Mouse (Mus musculus) neural tube, embryonic 13.5 days (tissue): ENCODE results near the gene Epha3. TPM values are rescaled to one million over a fixed set of nuclear protein-coding genes. Genes with fewer than 3 reads are reported as not detected.

Experiments used
- ATAC-seq: fragments of 200-750 bp; cut with Nextera tagmentation; 2 replicates; pipeline ENCODE4 v1.8.0; 2017; ENCODE audit warnings: low read depth, mild to moderate bottlenecking, moderate TSS enrichment, moderate library complexity
- H3K27ac ChIP-seq: fragments of 300-500 bp; sonication (generic); replicated peaks from 2 replicates; pipeline ENCODE4 v1.5.1; 2015; ENCODE audit warnings: moderate library complexity, mild to moderate bottlenecking, inconsistent platforms
- H3K27me3 ChIP-seq: fragments of 300-500 bp; sonication (generic); 2 replicates; pipeline ENCODE4 v1.6.1; 2015; ENCODE audit warnings: mild to moderate bottlenecking, inconsistent platforms
- H3K36me3 ChIP-seq: fragments of 300-500 bp; sonication (generic); 2 replicates; pipeline ENCODE4 v1.6.1; 2015; ENCODE audit warnings: mild to moderate bottlenecking, inconsistent platforms
- H3K4me1 ChIP-seq: fragments of 300-500 bp; sonication (generic); replicated peaks from 2 replicates; pipeline ENCODE4 v1.6.1; 2015; ENCODE audit warnings: inconsistent platforms
- H3K4me2 ChIP-seq: fragments of 300-500 bp; sonication (generic); 2 replicates; pipeline ENCODE4 v1.6.1; 2015; ENCODE audit warnings: inconsistent platforms, mild to moderate bottlenecking, moderate library complexity
- H3K4me3 ChIP-seq: fragments of 300-500 bp; sonication (generic); 2 replicates; pipeline ENCODE4 v1.5.1; 2015; ENCODE audit warnings: mild to moderate bottlenecking, inconsistent platforms
- H3K9ac ChIP-seq: fragments of 300-500 bp; sonication (generic); 2 replicates; pipeline ENCODE4 v1.6.1; 2015; ENCODE audit warnings: moderate library complexity, mild to moderate bottlenecking, inconsistent platforms
- H3K9me3 ChIP-seq: fragments of 300-500 bp; sonication (generic); 2 replicates; pipeline ENCODE4 v1.6.1; 2016; ENCODE audit warnings: inconsistent platforms
- WGBS: fragments of 180-500 bp; shearing (Covaris S2); methylation state at CpG from one replicate; pipeline ENCODE4 v1.1.7; 2015; 5-methylcytosine and 5-hydroxymethylcytosine counted together
- polyA plus RNA-seq: library from polyadenylated mRNA; unstranded; fragments of >200 nt; fragmentation: Nextera tagmentation; extraction: Ambion mirVana; gene quantifications from 2 replicates; pipeline ENCODE4 v1.2.1, GENCODE M21; 2015

Epha3 gene
- polyA plus RNA-seq, 1 experiment from 2014 or later: 17.5 TPM

DNA sequence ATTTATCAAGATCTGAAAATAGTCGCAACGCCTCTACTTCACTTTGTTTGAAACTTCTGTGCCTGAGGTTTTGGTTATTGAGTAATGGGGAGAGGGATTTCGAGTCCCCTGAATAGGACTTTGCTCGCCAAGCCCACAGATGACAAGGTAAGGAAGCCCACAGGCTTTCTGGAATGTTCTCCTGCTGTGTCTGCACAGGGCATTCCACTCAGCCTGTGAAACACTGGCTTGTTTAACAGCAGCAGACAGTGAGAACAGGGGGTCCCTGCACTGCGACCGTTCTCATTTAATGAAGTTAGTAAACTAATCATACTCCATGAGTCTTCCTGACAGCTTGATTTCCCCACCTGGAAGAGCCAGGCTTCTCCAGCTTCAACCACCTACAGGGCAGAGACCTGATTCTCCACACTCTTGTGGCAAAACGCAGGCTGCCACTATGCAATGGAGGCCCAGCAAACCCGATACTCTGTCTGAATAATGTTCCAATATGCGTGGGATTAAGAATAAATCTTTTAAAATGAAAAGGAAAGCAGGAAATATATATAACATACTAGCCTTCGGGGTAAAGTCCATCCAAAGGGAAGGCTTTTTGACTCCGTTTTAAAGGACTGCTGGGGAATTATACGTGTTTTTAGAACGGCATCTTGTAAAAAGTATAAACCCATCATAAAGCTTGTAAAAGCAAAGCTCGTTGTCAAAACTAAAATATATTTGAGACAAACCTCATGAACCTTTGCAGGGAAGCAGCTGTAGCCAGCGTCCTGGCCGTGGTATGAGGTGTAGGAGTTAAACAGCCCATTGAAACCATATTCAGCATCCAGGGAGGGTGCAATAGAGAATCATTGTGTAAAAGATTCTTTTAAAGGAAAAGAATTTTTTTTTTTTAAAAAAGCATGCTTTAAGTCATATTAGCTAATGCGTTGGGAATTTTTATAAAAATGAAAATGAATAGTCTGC is 156.8 kb downstream of the Epha3 start:
- Histone ChIP-seq H3K4me1 (peaks cover 5% of the 10 kb centered on the region), H3K9me3 (no peaks in the 10 kb centered on the region), H3K4me3 (no peak overlapping the region), H3K27me3 (no peaks in the 10 kb centered on the region), H3K9ac (no peak overlapping the region), H3K27ac (no peak overlapping the region), H3K36me3 (no peaks in the 10 kb centered on the region), H3K4me2 (no peak overlapping the region)
- no peak for ATAC-seq
- 75% methylated on average over 17 of the region's 17 CpGs for WGBS

DNA sequence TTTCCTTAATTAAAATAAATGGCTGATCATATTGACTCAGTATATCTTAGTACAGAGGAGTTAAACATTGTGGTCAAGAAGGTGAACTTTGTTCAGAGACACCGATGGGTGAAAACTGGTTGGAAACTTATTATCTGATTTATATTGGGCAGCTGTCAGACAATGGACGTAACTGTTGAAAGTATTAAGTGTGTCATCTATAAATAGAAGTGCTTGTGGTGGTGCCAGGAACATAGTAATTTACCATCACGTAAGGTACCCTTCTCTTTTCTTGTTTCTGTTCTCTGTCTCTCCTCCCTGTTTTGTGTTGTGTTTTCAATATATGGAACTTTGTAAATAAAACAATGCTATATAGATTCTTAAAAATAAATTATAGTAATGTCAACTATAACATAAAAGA is 174.6 kb downstream of the Epha3 start:
- Histone ChIP-seq H3K9me3 (no peaks in the 10 kb centered on the region), H3K4me3 (no peak overlapping the region), H3K4me1 (no peaks in the 10 kb centered on the region), H3K27ac (no peak overlapping the region), H3K36me3 (no peaks in the 10 kb centered on the region), H3K4me2 (no peak overlapping the region), H3K9ac (no peak overlapping the region), H3K27me3 (no peaks in the 10 kb centered on the region)
- whole genome bisulfite sequencing: 67% methylated on average over 3 of the region's 3 CpGs
- no peak for ATAC-seq

DNA sequence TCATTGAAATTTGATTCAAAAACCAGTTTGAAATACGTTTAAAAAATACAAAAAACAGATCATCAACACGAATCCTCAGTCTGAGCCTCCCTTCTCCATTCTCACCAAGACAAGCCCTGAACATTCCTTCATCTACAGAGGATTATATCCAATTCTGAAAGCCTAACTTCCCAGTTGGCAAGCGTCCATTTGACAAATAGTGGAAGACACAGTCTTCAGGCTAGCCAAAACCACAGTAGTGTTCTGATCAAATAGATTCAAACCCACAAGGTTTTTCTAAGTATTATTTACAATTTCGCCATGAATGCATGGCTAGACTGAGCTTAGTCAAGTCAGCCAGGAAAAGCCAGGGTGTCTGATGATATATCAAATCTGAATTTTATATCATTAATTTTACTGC is 179.8 kb downstream of the Epha3 start:
- H3K36me3 ChIP-seq: no peaks in the 10 kb centered on the region
- H3K9me3 ChIP-seq: no peaks in the 10 kb centered on the region
- H3K4me3 ChIP-seq: no peak overlapping the region
- H3K9ac ChIP-seq: no peak overlapping the region
- H3K27me3 ChIP-seq: no peaks in the 10 kb centered on the region
- no peak for ATAC-seq
- 87% methylated on average over 4 of the region's 4 CpGs for WGBS
- no peaks in the 10 kb centered on the region for H3K4me1 ChIP-seq
- H3K27ac ChIP-seq: no peak overlapping the region
- H3K4me2 ChIP-seq: no peak overlapping the region

- Histone ChIP-seq H3K27ac (no peak overlapping the region), H3K4me3 (no peak overlapping the region), H3K9ac (no peak overlapping the region), H3K4me2 (no peak overlapping the region), H3K9me3 (no peaks in the 10 kb centered on the region), H3K27me3 (no peaks in the 10 kb centered on the region), H3K4me1 (peaks cover 6% of the 10 kb centered on the region; the same call in 1 of the 2 replicates), H3K36me3 (no peaks in the 10 kb centered on the region)
- WGBS: 40% methylated on average over 1 of the region's 1 CpGs
- no peak for ATAC-seq
These were observed 189.5 kb downstream of the Epha3 start for GRCm38 (mm10) chr16:63674426-63674825.

DNA sequence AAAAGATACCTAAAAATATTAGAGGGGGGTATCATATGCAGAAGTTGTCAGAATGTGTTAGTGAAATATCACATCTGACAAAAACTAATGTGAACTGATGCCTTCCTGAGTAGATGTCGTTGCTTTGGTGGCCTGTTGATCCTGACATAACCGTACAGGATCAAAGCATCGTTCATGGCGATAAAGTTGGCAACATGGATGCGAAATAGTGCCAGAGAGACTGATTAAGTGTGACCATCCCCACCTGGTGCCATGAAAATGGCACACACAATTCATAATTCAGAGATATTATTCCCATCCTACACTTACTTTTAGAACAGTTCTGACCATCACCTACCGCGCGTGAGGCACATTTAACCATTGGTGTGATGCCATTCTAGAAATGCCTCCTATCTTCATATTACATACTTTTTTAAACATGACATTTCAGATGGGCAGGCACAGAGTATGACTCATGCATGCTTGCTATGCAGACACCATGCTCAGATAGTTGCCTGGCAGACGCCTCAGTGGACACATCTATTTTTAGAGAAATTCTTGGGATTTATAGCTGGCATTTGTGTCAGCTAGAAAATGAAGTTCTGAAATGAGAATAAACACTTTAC is 190.6 kb downstream of the Epha3 start:
- Histone ChIP-seq H3K4me1 (peaks cover 6% of the 10 kb centered on the region; the same call in 1 of the 2 replicates), H3K36me3 (no peaks in the 10 kb centered on the region), H3K9me3 (no peaks in the 10 kb centered on the region), H3K4me3 (no peak overlapping the region), H3K9ac (no peak overlapping the region), H3K27ac (no peak overlapping the region), H3K4me2 (no peak overlapping the region), H3K27me3 (no peaks in the 10 kb centered on the region)
- 89% methylated on average over 9 of the region's 9 CpGs for WGBS
- no peak for ATAC-seq

DNA sequence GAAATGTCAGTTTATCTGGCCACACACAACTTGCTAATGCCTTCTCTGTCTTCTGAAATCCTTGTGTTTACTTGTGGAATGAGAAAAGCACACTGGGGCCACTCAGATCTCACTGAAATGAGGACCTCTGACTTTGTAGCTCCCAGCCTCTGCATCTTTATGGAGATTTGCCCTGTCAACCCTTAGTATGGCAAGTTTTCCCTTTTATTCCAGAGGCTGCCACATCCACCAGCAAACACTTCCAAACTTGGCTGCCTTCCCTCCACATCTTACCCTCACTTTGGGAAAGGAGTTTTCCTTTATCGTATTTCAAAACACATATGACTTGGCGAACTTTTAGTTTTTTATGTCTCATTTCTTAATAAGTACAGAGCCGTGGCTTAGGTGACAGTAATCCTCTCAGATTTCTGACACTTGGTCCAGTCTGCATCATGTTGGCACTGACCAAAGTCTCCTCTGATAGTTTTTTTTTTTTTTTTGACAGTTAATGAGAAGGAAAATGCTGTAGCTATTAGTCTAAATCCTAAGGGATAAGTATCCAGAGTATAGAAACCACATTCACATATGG is 198.0 kb downstream of the Epha3 start:
- Histone ChIP-seq H3K36me3 (no peaks in the 10 kb centered on the region), H3K4me1 (no peaks in the 10 kb centered on the region), H3K4me3 (no peak overlapping the region), H3K27me3 (no peaks in the 10 kb centered on the region; the same call in 1 of the 2 replicates), H3K9me3 (no peaks in the 10 kb centered on the region), H3K27ac (no peak overlapping the region), H3K4me2 (no peak overlapping the region), H3K9ac (no peak overlapping the region)
- no peak for ATAC-seq
- WGBS: 85% methylated on average over 3 of the region's 3 CpGs

GRCm38 (mm10) chr16:63658302-63658974 is 205.5 kb downstream of the Epha3 start:
- H3K27me3 ChIP-seq: peaks cover 5% of the 10 kb centered on the region; the same call in 1 of the 2 replicates
- no peak overlapping the region for H3K9ac ChIP-seq
- H3K4me1 ChIP-seq: peaks cover 12% of the 10 kb centered on the region
- no peaks in the 10 kb centered on the region for H3K36me3 ChIP-seq
- WGBS: 8% methylated on average over 4 of the region's 4 CpGs
- no peaks in the 10 kb centered on the region for H3K9me3 ChIP-seq
- no peak overlapping the region for H3K27ac ChIP-seq
- peak; percentile 92 for ATAC-seq
- H3K4me3 ChIP-seq: no peak overlapping the region
- no peak overlapping the region for H3K4me2 ChIP-seq

GRCm38 (mm10) chr16:63657743-63658142 is 206.2 kb downstream of the Epha3 start:
- 0 out of 2 replicates have a peak overlapping the region, but pooled peaks have one; percentile 24 for H3K27ac ChIP-seq
- peaks cover 12% of the 10 kb centered on the region for H3K4me1 ChIP-seq
- no peak overlapping the region for H3K9ac ChIP-seq
- H3K36me3 ChIP-seq: no peaks in the 10 kb centered on the region
- peaks cover 5% of the 10 kb centered on the region; the same call in 1 of the 2 replicates for H3K27me3 ChIP-seq
- no peak overlapping the region for H3K4me2 ChIP-seq
- no peaks in the 10 kb centered on the region for H3K9me3 ChIP-seq
- 0 out of 2 replicates have a peak, but pooled peaks have one; percentile 20 for ATAC-seq
- 21% methylated on average over 2 of the region's 2 CpGs for WGBS
- no peak overlapping the region for H3K4me3 ChIP-seq

DNA sequence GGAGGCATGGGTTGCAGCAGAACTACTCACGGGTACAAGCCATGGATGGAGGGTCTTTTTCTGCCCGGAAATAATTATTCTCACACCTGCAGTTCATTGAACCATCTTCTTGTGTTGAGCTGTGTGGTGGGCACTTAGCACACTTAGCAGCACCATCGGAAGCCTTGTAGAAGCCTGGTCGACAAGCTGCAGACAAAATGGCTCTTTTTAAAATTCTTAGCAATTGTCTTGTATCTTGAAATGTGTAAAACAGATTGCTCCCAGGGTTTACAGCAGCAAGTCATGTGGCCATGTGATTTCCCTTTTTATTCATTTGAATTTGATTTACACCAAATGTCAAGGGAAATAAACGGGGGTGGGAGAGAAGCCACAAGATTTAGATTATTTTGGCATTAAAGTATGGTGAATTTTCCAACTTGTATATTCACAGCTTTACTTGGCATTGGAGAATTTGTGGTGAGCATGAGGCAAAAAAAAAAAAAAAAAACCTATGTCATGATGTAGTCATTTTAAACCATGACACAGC is 210.5 kb downstream of the Epha3 start:
- ATAC-seq: no peak
- WGBS: 76% methylated on average over 5 of the region's 5 CpGs

GRCm38 (mm10) chr16:63650760-63651159 is 213.2 kb downstream of the Epha3 start:
- ATAC-seq: no peak
- H3K27ac ChIP-seq: no peak overlapping the region
- no peaks in the 10 kb centered on the region for H3K9me3 ChIP-seq
- 72% methylated on average over 3 of the region's 3 CpGs for WGBS
- no peak overlapping the region for H3K4me3 ChIP-seq
- no peaks in the 10 kb centered on the region for H3K36me3 ChIP-seq
- H3K4me1 ChIP-seq: no peaks in the 10 kb centered on the region
- 0 out of 2 replicates have a peak, but pooled peaks cover under 1% of the 10 kb centered on the region for H3K27me3 ChIP-seq
- no peak overlapping the region for H3K9ac ChIP-seq
- no peak overlapping the region for H3K4me2 ChIP-seq

More for the DNA sequence above, 210.5 kb downstream of the Epha3 start:
- 0 out of 2 replicates have a peak, but pooled peaks cover 5% of the 10 kb centered on the region for H3K27me3 ChIP-seq
- no peak overlapping the region for H3K9ac ChIP-seq
- no peaks in the 10 kb centered on the region for H3K36me3 ChIP-seq
- H3K9me3 ChIP-seq: no peaks in the 10 kb centered on the region
- peaks cover 8% of the 10 kb centered on the region for H3K4me1 ChIP-seq
- H3K4me2 ChIP-seq: no peak overlapping the region
- no peak overlapping the region for H3K4me3 ChIP-seq
- no peak overlapping the region for H3K27ac ChIP-seq

DNA sequence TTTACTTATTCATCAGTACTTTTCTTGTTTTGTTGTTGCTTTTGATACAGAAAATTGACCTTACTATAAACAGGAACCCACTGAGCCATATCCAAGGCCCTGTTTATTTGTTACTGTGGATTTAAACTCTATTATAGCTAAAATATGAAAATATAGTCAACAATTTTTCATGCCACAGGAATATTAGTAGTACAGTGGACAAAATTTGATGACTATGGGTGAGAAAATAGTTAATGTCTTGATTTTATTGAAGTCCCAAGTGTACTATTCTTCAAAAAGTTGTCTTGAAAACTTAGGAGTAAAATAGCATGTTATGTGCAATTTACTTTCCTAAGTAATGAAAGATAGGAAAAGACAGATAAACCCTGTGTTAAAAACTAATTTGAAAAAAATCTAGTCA is 217.4 kb downstream of the Epha3 start:
- no peak overlapping the region for H3K27ac ChIP-seq
- no peaks in the 10 kb centered on the region for H3K9me3 ChIP-seq
- no peaks in the 10 kb centered on the region for H3K36me3 ChIP-seq
- no peak overlapping the region for H3K4me3 ChIP-seq
- H3K4me2 ChIP-seq: no peak overlapping the region
- no peaks in the 10 kb centered on the region for H3K4me1 ChIP-seq
- no peak overlapping the region for H3K9ac ChIP-seq
- no peak for ATAC-seq
- no peaks in the 10 kb centered on the region for H3K27me3 ChIP-seq
